Mouse (Mus musculus): ENCODE measurements around the gene L3mbtl2. TPM values are rescaled to one million over a fixed set of nuclear protein-coding genes. Genes with fewer than 3 reads are reported as not detected.

L3mbtl2 gene
- total and polyA plus RNA-seq, 3 experiments: 56.7 to 58.1 TPM; not detected in 1

DNA sequence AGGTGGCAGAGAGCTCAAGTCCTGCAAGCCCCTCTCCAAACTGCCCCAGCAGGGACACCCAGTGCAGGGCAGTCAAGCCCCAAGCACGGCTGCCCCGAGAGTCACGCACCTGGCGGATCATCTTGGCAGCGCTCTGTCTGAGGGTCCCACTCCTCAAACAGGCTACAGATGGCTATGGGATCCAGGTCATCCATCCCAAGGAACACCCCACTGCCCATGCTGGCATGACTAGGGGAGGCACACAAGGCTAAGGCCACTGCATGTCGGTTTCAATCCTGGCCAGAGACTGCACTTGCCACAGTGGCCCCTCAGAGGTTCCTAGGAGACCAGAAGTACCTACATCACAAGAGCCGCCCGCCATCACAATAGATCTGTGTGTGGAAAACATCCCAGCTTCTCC is 62.3 kb downstream of the L3mbtl2 start:
- Histone ChIP-seq H3K4me3 (ENCODE audit: control insufficient read depth in 1 of 2, insufficient read depth in 1 of 2, low read depth in 2 of 2, low read length in 2 of 2) (no peak overlapping the region), H3K9me3 (replicated peaks; ENCODE audit: insufficient read depth, low read length) (no peaks in the 10 kb centered on the region), H3K27me3 (ENCODE audit: control insufficient read depth in 1 of 2, insufficient read depth in 2 of 2, low read length in 2 of 2) (no peaks in the 10 kb centered on the region), H3K9ac (ENCODE audit: control insufficient read depth, low read depth, low read length, poor library complexity, severe bottlenecking) (no peak overlapping the region), H3K27ac (ENCODE audit: control insufficient read depth, low read depth, low read length) (no peak overlapping the region), H3K36me3 (ENCODE audit: control insufficient read depth in 1 of 2, insufficient read depth in 2 of 2, low read length in 2 of 2) (peaks cover 19 to 39% of the 10 kb centered on the region in 2 experiments), H3K4me1 (ENCODE audit: control insufficient read depth in 1 of 2, insufficient read depth in 2 of 2, low read length in 2 of 2) (peaks cover 0 to 3% of the 10 kb centered on the region in 2 experiments; a peak in 1 of 4 replicates), H3K79me2 (ENCODE audit: control insufficient read depth, insufficient read depth, low read length, poor library complexity) (peaks cover 50% of the 10 kb centered on the region)
- no peak for DNase-seq (ENCODE audit: low read depth, low spot score)
- TF ChIP-seq POLR2AphosphoS2 (IDR thresholded peaks at IDR 0.05; ENCODE audit: low read length): no peak
- no peak for TF ChIP-seq MYC (IDR thresholded peaks at IDR 0.05; ENCODE audit: low read depth, low read length)
- no peak for TF ChIP-seq ZMIZ1 (IDR thresholded peaks at IDR 0.05; ENCODE audit: low read depth, low read length)
- TF ChIP-seq NELFE (IDR thresholded peaks at IDR 0.05; ENCODE audit: low read depth, low read length): no peak
- no peak for TF ChIP-seq ELF1 (IDR thresholded peaks at IDR 0.05; ENCODE audit: low read depth, low read length)

DNA sequence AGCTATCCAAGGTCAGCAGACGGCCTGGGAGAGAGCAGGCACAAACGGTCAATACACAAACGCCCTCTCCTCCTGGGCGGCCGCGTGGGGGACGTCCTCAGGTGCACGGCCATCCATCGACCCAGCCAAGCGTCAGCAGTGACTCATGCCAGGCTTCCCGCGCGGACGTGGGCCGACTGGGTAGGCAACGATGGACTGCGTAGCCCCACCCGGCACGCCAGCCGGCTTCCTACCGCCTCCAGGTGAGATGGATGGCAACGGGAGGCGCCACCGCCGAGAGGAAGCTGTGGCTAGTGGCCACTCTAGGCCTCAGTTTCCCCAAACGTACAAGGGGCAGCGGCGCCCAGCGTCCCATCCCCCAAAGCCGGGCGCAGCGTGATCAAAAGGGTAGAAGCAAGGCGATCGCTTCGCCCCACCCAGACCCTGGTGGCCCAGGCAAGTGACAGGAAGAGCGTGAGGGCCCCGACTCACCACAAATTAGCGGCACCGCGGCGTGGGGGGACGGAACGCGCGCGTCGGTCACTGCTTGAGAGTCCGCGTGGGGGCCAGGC is 65.6 kb downstream of the L3mbtl2 start:
- Histone ChIP-seq H3K79me2 (ENCODE audit: control insufficient read depth, insufficient read depth, low read length, poor library complexity) (peaks cover 47% of the 10 kb centered on the region), H3K9me3 (replicated peaks; ENCODE audit: insufficient read depth, low read length) (no peaks in the 10 kb centered on the region), H3K4me3 (ENCODE audit: control insufficient read depth in 1 of 2, insufficient read depth in 1 of 2, low read depth in 2 of 2, low read length in 2 of 2) (peak overlapping the region; percentile 65 to 83), H3K27ac (ENCODE audit: control insufficient read depth, low read depth, low read length) (peak overlapping the region; percentile 63), H3K27me3 (ENCODE audit: control insufficient read depth in 1 of 2, insufficient read depth in 2 of 2, low read length in 2 of 2) (no peaks in the 10 kb centered on the region), H3K4me1 (ENCODE audit: control insufficient read depth in 1 of 2, insufficient read depth in 2 of 2, low read length in 2 of 2) (peaks cover 0 to 3% of the 10 kb centered on the region in 2 experiments; a peak in 1 of 4 replicates), H3K36me3 (ENCODE audit: control insufficient read depth in 1 of 2, insufficient read depth in 2 of 2, low read length in 2 of 2) (peaks cover 15 to 19% of the 10 kb centered on the region in 2 experiments), H3K9ac (ENCODE audit: control insufficient read depth, low read depth, low read length, poor library complexity, severe bottlenecking) (peak overlapping the region; percentile 86)
- peak; percentile 63 for DNase-seq (ENCODE audit: low read depth, low spot score)
- TF ChIP-seq POLR2A (IDR thresholded peaks at IDR 0.05; ENCODE audit: control insufficient read depth in 1 of 2, insufficient read depth in 1 of 2, low read depth in 1 of 2, low read length in 2 of 2, poor library complexity in 1 of 2) (peak in 1 of 2 experiments; percentile 82; a peak in 1 of 4 replicates), NELFE (IDR thresholded peaks at IDR 0.05; ENCODE audit: low read depth, low read length) (no peak), SMC3 (IDR thresholded peaks at IDR 0.05; ENCODE audit: low read depth, low read length) (no peak)

- Histone ChIP-seq H3K9ac (ENCODE audit: control insufficient read depth, low read depth, low read length, poor library complexity, severe bottlenecking) (peak overlapping the region; percentile 86), H3K4me3 (ENCODE audit: control insufficient read depth in 1 of 2, insufficient read depth in 1 of 2, low read depth in 2 of 2, low read length in 2 of 2) (peak overlapping the region; percentile 65 to 83), H3K27ac (ENCODE audit: control insufficient read depth, low read depth, low read length) (peak overlapping the region; percentile 63), H3K27me3 (ENCODE audit: control insufficient read depth in 1 of 2, insufficient read depth in 2 of 2, low read length in 2 of 2) (no peaks in the 10 kb centered on the region), H3K36me3 (ENCODE audit: control insufficient read depth in 1 of 2, insufficient read depth in 2 of 2, low read length in 2 of 2) (peaks cover 11 to 22% of the 10 kb centered on the region in 2 experiments), H3K4me1 (ENCODE audit: control insufficient read depth in 1 of 2, insufficient read depth in 2 of 2, low read length in 2 of 2) (peaks cover 0 to 3% of the 10 kb centered on the region in 2 experiments; a peak in 1 of 4 replicates), H3K9me3 (replicated peaks; ENCODE audit: insufficient read depth, low read length) (no peaks in the 10 kb centered on the region), H3K79me2 (ENCODE audit: control insufficient read depth, insufficient read depth, low read length, poor library complexity) (peaks cover 42% of the 10 kb centered on the region)
- DNase-seq (ENCODE audit: low read depth, low spot score): peak; percentile 99
- TF ChIP-seq USF1 (IDR thresholded peaks at IDR 0.05; ENCODE audit: low read depth, low read length) (peak; percentile 19; the same call in 1 of the 2 replicates), JUND (IDR thresholded peaks at IDR 0.05; ENCODE audit: low read depth, low read length) (no peak), ETS1 (IDR thresholded peaks at IDR 0.05; ENCODE audit: low read depth, low read length) (peak; percentile 46; the same call in 1 of the 2 replicates), NELFE (IDR thresholded peaks at IDR 0.05; ENCODE audit: low read depth, low read length) (peak; percentile 85), ZMIZ1 (IDR thresholded peaks at IDR 0.05; ENCODE audit: low read depth, low read length) (no peak), TBP (IDR thresholded peaks at IDR 0.05; ENCODE audit: low read depth, low read length) (peak; percentile 80), KAT2A (conservative IDR thresholded peaks at IDR 0.05; ENCODE audit: low read depth, low read length) (peak; percentile 93), NRF1 (IDR thresholded peaks at IDR 0.05; ENCODE audit: insufficient read depth, low read depth, low read length, poor library complexity, severe bottlenecking) (peak; percentile 39; the same call in 1 of the 2 replicates), CTCF (IDR thresholded peaks at IDR 0.05 in 2 of 3, conservative IDR thresholded peaks at IDR 0.05 in 1 of 3; ENCODE audit: control insufficient read depth in 1 of 3, insufficient read depth in 1 of 3, low read depth in 2 of 3, low read length in 3 of 3, poor library complexity in 1 of 3, severe bottlenecking in 1 of 3) (no peak), MEF2A (IDR thresholded peaks at IDR 0.05; ENCODE audit: extremely low read depth, insufficient replicate concordance, low read depth, low read length, poor library complexity, severe bottlenecking) (no peak), MAX (IDR thresholded peaks at IDR 0.05; ENCODE audit: low read length) (peak; percentile 84), SMC3 (IDR thresholded peaks at IDR 0.05; ENCODE audit: low read depth, low read length) (no peak), POLR2AphosphoS2 (IDR thresholded peaks at IDR 0.05; ENCODE audit: low read length) (peak; percentile 89), CHD2 (IDR thresholded peaks at IDR 0.05; ENCODE audit: low read length) (no peak; the same call in 1 of the 2 replicates), HCFC1 (IDR thresholded peaks at IDR 0.05; ENCODE audit: low read depth, low read length) (peak; percentile 100), MXI1 (IDR thresholded peaks at IDR 0.05; ENCODE audit: low read depth, low read length) (peak; percentile 88), ZNF384 (IDR thresholded peaks at IDR 0.05; ENCODE audit: low read depth, low read length) (no peak), RCOR1 (IDR thresholded peaks at IDR 0.05; ENCODE audit: low read depth, low read length) (no peak), POLR2A (IDR thresholded peaks at IDR 0.05; ENCODE audit: control insufficient read depth in 1 of 2, insufficient read depth in 1 of 2, low read depth in 1 of 2, low read length in 2 of 2, poor library complexity in 1 of 2) (peak in 1 of 2 experiments; percentile 93; a peak in 2 of 4 replicates)
Observed at GRCm38 (mm10) chr15:81729792-81730635, 66.3 kb downstream of the L3mbtl2 start.
